In genomic region chr16:91455868-91456267, GRCm38 (mm10) we compare ENCODE assay signal across 24 mouse cellular contexts. TPM values are rescaled to one million over a fixed set of nuclear protein-coding genes. Genes with fewer than 3 reads are reported as not detected.
DNase-seq lines count a peak whose midpoint lies in the region; ATAC-seq and TF ChIP-seq lines count a peak whose summit lies in the region.
"Had no signal": no experiment of that assay in that cellular context is flagged by ENCODE, and none has a peak within 500 bp of the region (broad histone marks: within the 10 kb centered on the region; RNA-seq: fewer than 3 reads in every experiment).

No protein-coding gene starts in this region.

- peak overlapping the region; percentile 92 for H3K27ac ChIP-seq in spleen, adult 2 months (ENCODE audit: insufficient read depth, low read length)
- H3K27ac ChIP-seq: embryonic facial prominence, embryonic 12.5 days; heart, embryonic 15.5 days; hindbrain, embryonic 15.5 days; kidney, postnatal 0 days; liver, embryonic 14.5 days; stomach, postnatal 0 days had no signal

- no peak for TF ChIP-seq POLR2A in spleen, adult 2 months (IDR thresholded peaks at IDR 0.05; ENCODE audit: low read depth, low read length)

- no peak for TF ChIP-seq CTCF in spleen, adult 2 months (IDR thresholded peaks at IDR 0.05; ENCODE audit: extremely low read depth, insufficient read depth, insufficient read length, insufficient replicate concordance)

- ATAC-seq in common myeloid progenitor, adult 5-6 weeks (replicated peaks; ENCODE audit: low read depth, poor library complexity, severe bottlenecking): peak; percentile 29; the same call in 1 of the 2 replicates
- peak; percentile 34; the same call in 1 of the 2 replicates for ATAC-seq in megakaryocyte, adult 5-6 weeks (ENCODE audit: poor library complexity, severe bottlenecking)
- ATAC-seq: forebrain, postnatal 0 days had no signal

- H3K4me1 ChIP-seq in spleen, adult 2 months (ENCODE audit: control insufficient read depth, insufficient read depth, insufficient read length): peaks cover 45% of the 10 kb centered on the region
- H3K4me1 ChIP-seq: embryonic facial prominence, embryonic 12.5 days; hindbrain, embryonic 15.5 days had no signal

- no peaks in the 10 kb centered on the region for H3K36me3 ChIP-seq in spleen, adult 2 months (ENCODE audit: control insufficient read depth, insufficient read depth, low read length)
- H3K36me3 ChIP-seq: embryonic facial prominence, embryonic 12.5 days; heart, embryonic 15.5 days; hindbrain, embryonic 15.5 days; limb, embryonic 10.5 days had no signal

- DNase-seq in spleen, adult 2 months (ENCODE audit: low read depth in 1 of 2, low spot score in 2 of 2): no peak
- no peak for DNase-seq in spleen, postnatal 14 days (ENCODE audit: low spot score in 2 of 2)
- no peak for DNase-seq in embryo, embryonic 9.5 days (ENCODE audit: extremely low spot score)
- no peak for DNase-seq in gastrocnemius, postnatal 14 days
- no peak for DNase-seq in left cerebral cortex, adult 11 months (ENCODE audit: low spot score)
- DNase-seq: adrenal gland, adult 8-10 months; cerebellum, adult 8-10 months; forebrain, postnatal 0 days; gastrocnemius, postnatal 25 days; heart, postnatal 4 days; kidney, adult 2 months; lung, postnatal 4 days; spleen, adult 18-20 months; thymus, adult 2 months; thymus, postnatal 4 days had no signal

- 11% methylated on average over 4 of the region's 4 CpGs for WGBS in spleen, adult 2 months

- intact Hi-C loops in gastrocnemius, postnatal 14 days (cut with DNase I; ENCODE audit: low total_unique reads): no loop called here

- H3K4me3 ChIP-seq in spleen, adult 2 months (ENCODE audit: extremely low read depth, insufficient read depth, insufficient read length): no peak overlapping the region
- H3K4me3 ChIP-seq: embryonic facial prominence, embryonic 12.5 days; heart, embryonic 15.5 days; hindbrain, embryonic 15.5 days; limb, embryonic 10.5 days had no signal

- H3K27me3 ChIP-seq in spleen, adult 2 months (ENCODE audit: control insufficient read depth, insufficient read depth, low read length): no peaks in the 10 kb centered on the region
- H3K27me3 ChIP-seq: embryonic facial prominence, embryonic 12.5 days; heart, embryonic 15.5 days; hindbrain, embryonic 15.5 days had no signal

RNA-seq across cellular contexts. Expression of gene Ifnar1, which starts 29.2 kb away (rescaled TPM):
- polyA plus RNA-seq in spleen, adult 2 months (2012; rRNA removed): 22.3 and 25.4 TPM in 2 replicates
- 34.6 and 43.3 TPM in 2 replicates for total RNA-seq in common myeloid progenitor, adult 5-6 weeks (2017)
- 66.2 and 67.3 TPM in 2 replicates for total RNA-seq in megakaryocyte, adult 5-6 weeks (2015)
- total RNA-seq in megakaryocyte, adult 5-6 weeks (2017): 73.9 and 78.5 TPM in 2 replicates
- 10 to 100 TPM; 26.1 to 28.7 TPM for total RNA-seq in gastrocnemius, postnatal 14 days (2021)

RNA-seq across cellular contexts. Expression of gene Il10rb, which starts 49.9 kb away (rescaled TPM):
- 40.0 and 43.8 TPM in 2 replicates for polyA plus RNA-seq in spleen, adult 2 months (2012; rRNA removed)
- 34.8 and 53.2 TPM in 2 replicates for total RNA-seq in common myeloid progenitor, adult 5-6 weeks (2017)
- total RNA-seq in megakaryocyte, adult 5-6 weeks (2015): 66.6 and 68.3 TPM in 2 replicates
- total RNA-seq in megakaryocyte, adult 5-6 weeks (2017): 63.3 and 64.6 TPM in 2 replicates
- 10 to 100 TPM in 1 of 2 experiments, 1 to 10 TPM in 1; 9.0 to 10.1 TPM for total RNA-seq in gastrocnemius, postnatal 14 days (2021)
